Mouse (Mus musculus): ENCODE results near the gene Frmd4b.
A peak's percentile ranks its signal among the peaks of the same experiment; 100 is the strongest.
"Not testable (repeated sequence)": the region's sequence is repeated elsewhere in the genome, so short reads cannot be mapped to it uniquely, and the experiment has no call there.

The Frmd4b gene

GRCm38 (mm10) chr6:97411327-97411726 lies 206.0 kb downstream of the Frmd4b start:
- no peak for DNase-seq

- no peak for DNase-seq
These were observed 207.7 kb downstream of the Frmd4b start for GRCm38 (mm10) chr6:97409467-97410239.

GRCm38 (mm10) chr6:97407914-97408313 lies 209.4 kb downstream of the Frmd4b start:
- DNase-seq: no peak

GRCm38 (mm10) chr6:97407425-97407824 lies 209.9 kb downstream of the Frmd4b start:
- DNase-seq: no peak

GRCm38 (mm10) chr6:97405311-97405710 lies 212.0 kb downstream of the Frmd4b start:
- DNase-seq: no peak

DNA sequence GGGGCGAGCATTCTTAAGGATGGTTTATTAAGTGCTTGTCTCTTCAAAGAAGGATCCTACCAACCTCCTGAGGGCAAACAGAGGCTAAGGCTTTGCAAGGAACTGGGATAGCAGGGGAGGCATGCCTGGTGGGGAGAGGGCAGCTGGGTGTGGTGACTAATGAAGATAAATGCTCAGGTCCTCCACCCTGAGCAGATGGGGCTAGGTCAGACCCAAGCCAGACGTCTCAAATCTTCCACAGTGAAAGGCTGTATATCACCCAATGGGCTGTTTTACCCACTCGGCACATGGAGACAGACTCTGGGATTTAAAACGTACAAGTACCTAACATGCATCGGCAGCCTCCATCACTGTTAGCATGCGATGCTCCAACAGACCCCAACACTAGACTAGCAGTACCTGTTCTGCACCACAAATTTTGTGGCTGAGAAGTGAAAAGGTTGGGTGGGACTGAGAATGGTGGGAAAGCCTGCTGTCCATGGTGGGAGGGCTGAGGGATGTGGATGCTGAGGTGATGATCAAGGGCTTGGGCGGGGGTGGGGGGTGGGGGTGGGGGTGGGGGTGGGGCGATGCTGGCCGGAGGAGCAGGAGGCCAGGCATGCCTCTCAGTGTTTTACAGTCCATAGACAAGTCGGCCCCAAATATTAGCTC lies 214.4 kb downstream of the Frmd4b start:
- no peak for DNase-seq

GRCm38 (mm10) chr6:97400446-97400845 lies 216.9 kb downstream of the Frmd4b start:
- DNase-seq: no peak

GRCm38 (mm10) chr6:97397935-97398334 lies 219.4 kb downstream of the Frmd4b start:
- no peak for DNase-seq

GRCm38 (mm10) chr6:97396957-97397354 lies 220.4 kb downstream of the Frmd4b start:
- DNase-seq: no peak

GRCm38 (mm10) chr6:97396351-97396956 lies 220.9 kb downstream of the Frmd4b start:
- no peak for DNase-seq

GRCm38 (mm10) chr6:97395477-97396350 lies 221.6 kb downstream of the Frmd4b start:
- peak; percentile 23 to 49 for DNase-seq

DNA sequence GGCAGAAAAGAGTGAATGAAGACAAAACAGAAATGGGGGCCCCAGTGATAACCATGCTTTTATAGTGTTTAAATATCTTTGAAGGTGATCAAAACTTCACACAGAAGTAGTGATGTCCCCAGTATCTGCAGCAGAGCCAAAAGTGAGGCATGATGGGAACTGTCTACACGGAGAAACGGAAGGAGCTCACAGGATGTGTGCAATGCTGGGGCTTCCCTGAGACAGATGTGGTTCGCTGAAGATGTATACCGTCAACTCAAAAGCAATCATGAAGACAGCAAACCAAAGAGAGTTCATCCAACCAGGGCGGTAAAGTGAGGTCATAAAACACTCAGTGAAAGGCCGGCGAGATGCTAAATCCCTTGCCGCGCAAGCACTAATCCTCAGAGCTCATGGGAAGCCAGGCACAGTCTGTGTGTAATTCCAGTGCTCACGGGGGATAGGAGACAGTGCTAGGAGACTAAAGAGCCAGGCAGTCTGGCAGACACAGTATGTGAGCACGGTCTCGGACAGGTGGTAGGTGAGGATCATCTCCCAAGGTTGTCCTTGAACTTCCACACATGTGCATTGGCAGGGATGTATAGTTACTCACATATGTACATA lies 222.8 kb downstream of the Frmd4b start:
- no peak for DNase-seq

DNA sequence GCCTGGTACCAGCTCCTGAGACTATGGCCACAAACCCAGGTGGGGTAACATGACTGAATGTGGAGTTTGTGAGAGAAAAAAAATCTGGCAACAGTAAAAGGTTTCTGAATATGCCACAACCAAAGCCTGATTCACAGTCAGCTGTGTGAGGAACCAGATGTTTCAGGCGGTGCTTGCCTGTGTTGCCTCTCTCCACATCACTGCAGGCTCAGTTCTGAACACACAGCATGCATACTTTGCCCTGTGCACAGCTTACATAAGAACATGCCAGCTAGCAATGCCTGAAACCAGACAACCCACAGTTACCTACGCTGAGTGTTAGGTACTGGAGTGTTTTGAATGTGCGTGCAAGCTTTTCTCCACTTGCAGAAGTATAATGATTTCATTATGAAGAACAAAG lies 224.4 kb downstream of the Frmd4b start:
- no peak for DNase-seq

- no peak for DNase-seq
These were observed 230.0 kb downstream of the Frmd4b start for GRCm38 (mm10) chr6:97387388-97387787.

GRCm38 (mm10) chr6:97384918-97385317 lies 232.4 kb downstream of the Frmd4b start:
- no peak for DNase-seq

- DNase-seq: no peak
These were observed 236.1 kb downstream of the Frmd4b start for GRCm38 (mm10) chr6:97381275-97381674.

DNA sequence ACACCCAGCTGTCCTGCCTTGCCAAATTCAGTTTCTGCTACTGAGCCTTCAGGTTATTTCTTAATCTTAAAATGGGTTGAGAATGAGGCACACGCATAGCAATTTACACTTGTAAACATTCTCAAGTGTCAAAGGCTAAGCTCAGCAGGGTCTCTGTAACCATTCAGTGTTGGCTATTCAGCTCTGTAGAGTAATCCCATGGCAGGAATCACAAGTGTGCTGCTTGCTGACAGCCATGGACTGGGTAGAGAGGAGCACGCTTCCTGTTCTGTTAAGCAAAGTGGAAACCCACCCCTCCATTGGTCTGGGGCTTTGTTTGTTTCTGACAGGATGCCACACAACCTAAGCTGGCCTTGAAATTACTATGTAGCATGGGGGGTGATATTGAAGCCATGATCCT lies 246.4 kb downstream of the Frmd4b start:
- DNase-seq: no peak

GRCm38 (mm10) chr6:97370460-97370859 lies 246.9 kb downstream of the Frmd4b start:
- DNase-seq: no peak

DNA sequence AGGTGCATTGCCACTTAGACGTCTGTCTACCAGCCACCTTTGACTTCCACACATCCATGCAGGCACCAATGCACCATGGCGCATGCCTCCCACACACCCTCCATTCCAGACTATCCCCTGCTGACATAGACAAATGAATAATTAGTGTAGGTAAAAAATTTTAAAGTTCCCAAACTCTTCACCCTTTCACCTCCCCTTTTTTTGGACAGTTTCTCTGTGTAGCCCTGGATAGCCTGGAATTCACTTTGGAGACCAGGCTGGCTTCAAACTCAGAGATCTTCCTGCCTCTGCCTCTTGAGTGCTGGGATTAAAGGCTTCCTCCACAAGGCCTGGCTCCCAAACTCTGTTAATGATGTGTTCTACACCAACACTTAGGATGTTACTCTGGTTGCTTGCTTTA lies 253.5 kb downstream of the Frmd4b start:
- no peak for DNase-seq

- not testable (repeated sequence) for DNase-seq
These were observed 259.7 kb downstream of the Frmd4b start for GRCm38 (mm10) chr6:97357606-97358005.

DNA sequence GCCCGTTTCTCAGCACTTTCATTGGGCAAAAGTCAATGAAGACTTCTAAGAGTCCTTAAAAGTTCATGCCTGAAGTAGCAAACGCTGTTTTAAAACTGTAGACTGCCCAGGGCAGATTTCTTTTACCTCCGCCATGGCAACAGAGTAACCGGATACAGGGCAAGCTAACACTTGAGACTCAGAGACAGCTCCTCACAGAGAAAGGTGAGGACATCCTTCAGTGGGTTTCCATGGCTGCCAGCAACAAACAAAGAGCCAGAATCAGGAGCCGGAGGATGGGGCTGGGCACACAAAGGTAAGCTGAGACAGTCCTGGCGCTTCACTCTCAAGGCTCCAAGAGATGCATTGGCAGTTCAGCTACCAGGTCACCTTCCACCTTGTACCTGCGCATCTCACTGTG lies 260.7 kb downstream of the Frmd4b start:
- no peak for DNase-seq

DNA sequence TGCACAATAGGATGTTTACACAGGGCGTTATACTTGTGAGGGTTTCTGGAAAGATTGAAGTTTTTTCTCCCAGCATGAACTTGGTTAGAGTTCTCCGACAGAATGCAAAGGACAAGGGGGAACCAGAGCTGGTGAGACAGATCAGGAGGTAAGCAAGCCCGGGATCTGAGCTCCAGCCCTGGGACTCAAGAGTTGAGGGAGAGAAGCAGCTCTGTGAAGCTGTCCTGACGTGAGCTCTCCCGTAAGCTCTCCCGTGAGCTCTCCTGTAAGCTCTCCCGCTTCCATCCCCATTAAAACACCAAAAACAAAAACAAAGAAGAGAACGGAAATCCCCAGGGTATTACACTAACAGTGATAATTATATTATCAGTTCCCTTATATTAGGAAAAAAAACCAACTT lies 262.2 kb downstream of the Frmd4b start:
- no peak for DNase-seq

DNA sequence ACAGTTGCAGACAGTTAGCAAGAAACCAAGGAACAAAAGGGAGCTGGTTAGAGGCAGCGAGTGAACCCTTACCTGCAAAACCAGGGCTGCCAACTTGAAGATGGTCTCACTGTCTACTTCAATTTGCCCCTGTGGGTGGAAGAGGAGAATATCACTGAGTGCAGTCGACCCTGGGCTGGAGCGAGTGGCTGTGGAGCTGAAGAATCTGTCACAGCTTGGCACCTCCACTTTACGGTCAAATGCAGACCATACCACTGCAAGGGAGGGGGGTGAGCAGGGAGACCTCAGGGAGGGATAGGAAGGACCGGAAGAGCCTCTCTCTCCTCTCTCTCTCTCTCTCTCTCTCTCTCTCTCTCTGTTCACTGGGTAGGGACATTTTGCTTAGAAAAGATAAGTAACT lies 263.4 kb downstream of the Frmd4b start:
- DNase-seq: no peak

All from kidney, adult 8-10 months (tissue).